Mouse (Mus musculus) bone marrow, adult 2 months (tissue): ENCODE data around the gene Pkn1. TPM values are rescaled to one million over a fixed set of nuclear protein-coding genes. Genes with fewer than 3 reads are reported as not detected.
A peak's percentile ranks its signal among the peaks of the same experiment; 100 is the strongest.

ENCODE experiments used
- H3K27ac ChIP-seq: fragments of 200-500 bp; 2 replicates; pipeline ENCODE4 v1.5.1; 2012; ENCODE audit warnings: low read depth, mild to moderate bottlenecking, control low read depth, inconsistent platforms, low read length; ENCODE audit not compliant: control insufficient read depth, poor library complexity, insufficient read depth
- H3K4me1 ChIP-seq: fragments of 200-500 bp; 2 replicates; pipeline ENCODE4 v1.6.1; 2011; ENCODE audit warnings: low read length; ENCODE audit not compliant: control insufficient read depth, insufficient read depth
- H3K4me3 ChIP-seq: fragments of 200-500 bp; replicated peaks from 2 replicates; pipeline ENCODE3; 2011; ENCODE audit warnings: mild to moderate bottlenecking, low read depth, low read length, control low read depth; ENCODE audit not compliant: control insufficient read depth
- CTCF ChIP-seq: fragments of 200-500 bp; IDR thresholded peaks from 2 replicates; pipeline ENCODE4 v1.5.1; 2011; ENCODE audit warnings: low read length, control low read depth; ENCODE audit not compliant: control insufficient read depth, insufficient read depth
- POLR2A ChIP-seq: fragments of 200-500 bp; IDR thresholded peaks from 2 replicates; pipeline ENCODE4 v1.6.1; 2011; ENCODE audit warnings: low read depth, mild to moderate bottlenecking, control low read depth, low read length, borderline replicate concordance; ENCODE audit not compliant: control insufficient read depth
- WGBS: fragments of 180-500 bp; shearing (Covaris S2); methylation state at CpG from one replicate; pipeline ENCODE4 v1.1.7; 2018; 5-methylcytosine and 5-hydroxymethylcytosine counted together
- polyA plus RNA-seq: library from polyadenylated mRNA; stranded (reverse); fragments of >200 nt; gene quantifications from 2 replicates; pipeline ENCODE4 v1.2.4, GENCODE M21; 2011; ENCODE audit warnings: low replicate concordance; ENCODE audit not compliant: missing spikeins, insufficient read depth, insufficient read length

The Pkn1 gene
- polyA plus RNA-seq, 1 experiment: 94.3 TPM

DNA sequence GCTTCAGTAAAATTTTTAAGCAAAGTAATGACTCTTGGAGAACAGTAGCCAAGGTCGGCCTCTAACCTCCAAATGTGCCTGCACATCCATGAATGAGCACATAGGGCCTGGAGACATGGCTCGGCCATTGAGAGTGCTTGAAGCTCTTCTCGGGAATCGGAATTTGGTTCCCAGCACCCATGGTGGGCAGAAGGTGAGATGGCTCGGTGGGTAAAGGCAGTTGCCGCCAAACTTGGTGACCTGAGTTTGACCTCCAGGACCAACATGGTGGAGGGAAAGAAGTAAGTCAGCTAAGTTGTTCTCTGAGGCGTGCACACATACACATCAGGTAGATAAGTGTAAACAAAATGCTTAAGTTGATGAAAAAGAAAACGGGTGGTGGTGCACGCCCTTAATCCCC, 42.9 kb downstream of the Pkn1 start:
- Histone ChIP-seq H3K4me1 (no peaks in the 10 kb centered on the region; the same call in 1 of the 2 replicates), H3K4me3 (no peak overlapping the region), H3K27ac (no peak overlapping the region)
- TF ChIP-seq POLR2A (no peak), CTCF (no peak)
- 85% methylated on average over 9 of the region's 9 CpGs for WGBS

DNA sequence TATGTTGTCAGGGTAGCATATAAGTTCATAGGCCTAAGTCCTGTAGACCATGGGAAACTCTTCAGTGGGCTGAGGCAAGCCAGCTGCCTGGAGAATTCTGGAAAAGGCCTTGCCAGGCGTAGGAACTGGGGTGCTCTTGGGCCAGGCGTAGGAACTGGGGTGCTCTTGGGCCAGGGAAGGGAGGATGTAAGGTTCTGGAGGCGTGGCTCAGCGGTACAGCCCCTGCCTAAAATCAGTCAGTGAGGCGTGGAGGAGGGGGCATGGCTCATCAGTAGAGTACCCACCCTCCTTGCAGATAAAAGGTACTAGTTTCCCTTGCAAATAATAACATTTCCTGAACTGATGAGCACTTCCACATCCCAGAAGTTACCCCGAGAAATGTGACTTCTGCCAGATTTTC, 44.3 kb downstream of the Pkn1 start:
- no peak overlapping the region for H3K27ac ChIP-seq
- no peaks in the 10 kb centered on the region; the same call in 1 of the 2 replicates for H3K4me1 ChIP-seq
- H3K4me3 ChIP-seq: no peak overlapping the region
- no peak for TF ChIP-seq POLR2A
- no peak for TF ChIP-seq CTCF
- 84% methylated on average over 6 of the region's 6 CpGs for WGBS

DNA sequence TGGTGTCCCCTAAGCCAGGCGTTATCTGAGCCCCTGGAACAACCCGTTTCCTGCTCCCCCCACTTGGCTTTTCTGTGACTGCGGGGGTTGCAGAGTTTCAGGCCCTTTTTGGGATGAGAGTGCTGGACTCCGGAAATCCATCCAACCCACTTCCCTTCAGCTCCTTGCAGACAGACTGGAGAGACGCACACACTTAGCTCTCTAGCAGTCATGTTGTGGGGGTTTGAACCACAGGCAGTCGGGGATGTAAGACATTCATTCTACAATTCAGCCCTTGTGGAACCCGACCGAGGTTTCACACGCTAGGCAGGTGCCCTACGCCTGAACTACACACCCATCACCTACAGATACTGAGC, 45.3 kb downstream of the Pkn1 start:
- WGBS: 27% methylated on average over 10 of the region's 10 CpGs
- TF ChIP-seq CTCF: no peak
- TF ChIP-seq POLR2A: no peak
- H3K4me1 ChIP-seq: no peaks in the 10 kb centered on the region; the same call in 1 of the 2 replicates
- H3K4me3 ChIP-seq: peak overlapping the region; percentile 77
- no peak overlapping the region for H3K27ac ChIP-seq

DNA sequence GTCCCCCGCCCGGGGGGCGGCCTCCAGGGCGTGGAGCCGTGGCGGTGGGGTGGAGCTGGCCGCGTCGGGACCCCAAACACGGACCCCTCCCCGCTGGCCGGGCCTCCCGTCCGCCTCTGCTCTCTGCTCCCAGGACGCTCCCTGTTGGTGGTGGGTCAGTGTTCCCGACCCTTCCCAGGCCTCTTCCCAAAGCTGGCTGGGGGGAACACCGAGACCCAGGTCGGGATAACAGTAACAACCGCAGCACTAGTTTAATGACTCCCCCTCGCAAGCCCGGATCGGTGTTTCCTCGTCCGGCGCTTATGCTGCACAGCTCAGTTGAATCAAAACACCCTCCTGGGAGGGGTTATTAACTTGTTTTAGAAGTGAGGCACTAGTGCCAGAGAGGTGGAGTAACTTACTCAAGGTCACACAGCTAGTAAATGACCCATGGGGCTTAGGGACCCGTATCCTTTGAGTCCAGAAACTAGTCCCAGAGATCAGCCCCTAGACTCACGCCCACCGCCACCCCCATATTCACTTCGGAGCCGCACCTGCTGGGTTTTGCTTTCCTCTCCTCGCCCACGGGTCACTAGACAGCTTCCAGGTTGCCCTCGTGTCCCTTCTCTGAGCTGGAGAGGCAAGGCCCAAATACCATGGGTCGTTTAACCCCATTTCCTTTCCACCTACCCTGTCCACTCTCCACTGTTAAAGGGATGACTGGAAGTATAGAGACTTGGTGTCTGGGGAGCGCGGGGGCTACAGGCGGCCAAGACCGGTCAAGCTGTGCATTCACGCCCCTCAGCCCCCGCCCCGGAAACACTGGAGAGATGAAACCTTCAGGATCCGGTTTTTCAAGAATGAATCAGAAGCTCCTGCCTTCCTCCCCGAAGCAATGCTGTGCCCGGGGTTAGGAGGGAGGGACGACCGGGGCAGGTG, 46.0 kb downstream of the Pkn1 start:
- TF ChIP-seq CTCF (no peak), POLR2A (no peak)
- under 1% methylated on average over 46 of the region's 46 CpGs for WGBS
- no peaks in the 10 kb centered on the region; the same call in 1 of the 2 replicates for H3K4me1 ChIP-seq
- peak overlapping the region; percentile 53; the same call in 1 of the 2 replicates for H3K27ac ChIP-seq
- H3K4me3 ChIP-seq: peak overlapping the region; percentile 77

DNA sequence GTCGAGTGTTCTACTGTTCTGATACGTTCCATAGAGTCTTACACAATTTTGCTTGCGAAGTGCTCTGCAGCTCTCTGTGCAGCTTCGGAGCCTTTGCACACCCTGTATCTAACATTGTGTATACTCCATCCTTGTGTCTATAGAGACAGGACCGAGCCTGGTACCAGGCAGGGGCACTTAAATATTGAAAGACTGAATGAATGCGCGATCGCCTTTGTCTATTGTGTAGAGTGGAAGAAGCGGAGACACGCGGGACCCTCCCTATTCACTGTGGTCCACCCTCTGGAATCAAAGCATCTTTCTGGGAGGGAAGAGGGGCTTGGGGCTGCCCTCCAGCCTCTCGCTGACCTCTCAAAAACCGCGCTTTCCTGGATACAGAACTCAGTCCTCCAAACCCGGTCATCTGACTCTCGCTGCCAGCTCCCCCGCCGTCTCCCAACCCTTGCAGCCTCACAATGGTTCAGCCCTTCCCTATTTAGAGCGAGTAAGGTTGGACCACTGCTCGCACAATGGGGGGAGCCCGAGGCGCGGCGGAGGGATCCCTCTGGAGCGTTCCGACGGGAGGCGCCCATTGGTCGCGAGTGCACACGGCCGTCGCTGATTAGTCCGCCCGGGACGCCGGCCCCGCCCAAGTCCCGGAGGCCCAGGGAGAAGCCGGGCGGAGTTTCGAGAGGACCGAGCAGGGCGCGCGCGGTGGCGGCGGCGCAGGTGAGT, 46.8 kb downstream of the Pkn1 start, which contains the start of gene Gipc1:
Gipc1 (plus strand) TSS at position 648 of the 714 bp plus-strand sequence.
- peak within 1 kb of the TSS; percentile 77 for H3K4me3 ChIP-seq
- no peaks in the 10 kb centered on the region; the same call in none of the 2 replicates for H3K4me1 ChIP-seq
- WGBS: 3% methylated on average over 50 of the region's 50 CpGs
- peak within 1 kb of the TSS; percentile 53; the same call in 1 of the 2 replicates for H3K27ac ChIP-seq
- TF ChIP-seq CTCF (no peak), POLR2A (peak; percentile 67; the same call in 1 of the 2 replicates)

DNA sequence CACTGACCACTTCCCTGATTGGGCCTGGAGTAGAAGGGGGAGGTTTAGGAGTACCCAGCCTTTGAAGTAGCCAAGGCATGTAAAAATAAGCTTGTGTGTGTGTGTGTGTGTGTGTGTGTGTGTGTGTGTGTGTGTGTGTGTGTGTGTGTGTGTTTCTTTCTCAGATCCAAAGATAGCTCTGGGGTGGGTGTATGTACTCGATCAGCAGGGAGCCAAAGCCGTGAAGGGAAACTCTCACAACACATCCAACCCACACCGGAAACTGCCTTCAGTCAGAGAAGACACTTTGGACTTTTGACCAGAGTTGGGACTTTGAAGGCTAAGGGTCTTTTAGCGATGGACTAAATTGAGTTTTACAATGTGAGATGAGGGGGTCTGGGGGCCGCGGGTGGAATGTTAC, 49.3 kb downstream of the Pkn1 start:
- no peak for TF ChIP-seq CTCF
- TF ChIP-seq POLR2A: no peak
- no peaks in the 10 kb centered on the region; the same call in none of the 2 replicates for H3K4me1 ChIP-seq
- 88% methylated on average over 6 of the region's 6 CpGs for whole genome bisulfite sequencing

GRCm38 (mm10) chr8:83648031-83648430, 50.9 kb downstream of the Pkn1 start:
- Histone ChIP-seq H3K4me1 (no peaks in the 10 kb centered on the region; the same call in none of the 2 replicates), H3K4me3 (no peak overlapping the region), H3K27ac (no peak overlapping the region)
- TF ChIP-seq CTCF (no peak), POLR2A (no peak)
- 93% methylated on average over 4 of the region's 4 CpGs for WGBS

More for the DNA sequence above, 49.3 kb downstream of the Pkn1 start:
- Histone ChIP-seq H3K4me3 (no peak overlapping the region), H3K27ac (no peak overlapping the region)

DNA sequence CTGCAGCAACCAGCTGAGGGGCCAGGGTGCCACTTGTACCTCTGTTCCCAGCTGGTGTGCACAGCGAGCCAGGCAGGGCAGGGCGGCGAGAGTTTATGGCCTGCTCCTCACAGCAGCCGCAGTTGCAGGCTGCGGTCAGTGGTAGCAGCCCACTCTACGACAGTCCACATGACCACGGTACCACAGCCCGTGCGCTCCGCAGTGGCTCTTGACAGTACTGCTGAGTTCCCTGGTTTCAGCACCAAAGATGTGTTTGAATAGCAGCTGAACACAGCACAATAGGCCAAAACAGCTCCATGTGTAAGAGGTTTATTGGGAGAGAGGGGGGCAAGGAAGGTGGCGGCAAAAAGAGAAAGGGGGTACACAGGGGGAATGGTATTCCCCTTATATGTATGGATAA, 51.5 kb downstream of the Pkn1 start:
- no peak for TF ChIP-seq CTCF
- TF ChIP-seq POLR2A: no peak
- no peak overlapping the region for H3K27ac ChIP-seq
- H3K4me1 ChIP-seq: no peaks in the 10 kb centered on the region; the same call in none of the 2 replicates
- no peak overlapping the region for H3K4me3 ChIP-seq
- 98% methylated on average over 11 of the region's 11 CpGs for WGBS
